Mouse (Mus musculus) MEL (cell line): ENCODE results near the gene Usp17lb.

Experiments used
- BHLHE40 ChIP-seq: IDR thresholded peaks from 2 replicates; pipeline ENCODE4 v1.6.1; 2012; ENCODE audit warnings: low read depth, mild to moderate bottlenecking, inconsistent platforms, low read length, improper control_type of control experiment, borderline replicate concordance
- CTCF ChIP-seq, 3 experiments: IDR thresholded peaks in 2 of 3; conservative IDR thresholded peaks in 1 of 3; 2 replicates each; pipeline ENCODE4 v1.5.1; 2011 to 2012; ENCODE audit warnings: low read length in 3 of 3, low read depth in 2 of 3, mild to moderate bottlenecking in 2 of 3, improper control_type of control experiment in 1 of 3, inconsistent platforms in 1 of 3, mixed read lengths in 1 of 3, moderate library complexity in 1 of 3; ENCODE audit not compliant: control insufficient read depth in 1 of 3, insufficient read depth in 1 of 3, poor library complexity in 1 of 3, severe bottlenecking in 1 of 3
- JUND ChIP-seq: IDR thresholded peaks from 2 replicates; pipeline ENCODE4 v1.6.1; 2011; ENCODE audit warnings: low read depth, mild to moderate bottlenecking, improper control_type of control experiment, low read length
- MAX ChIP-seq: IDR thresholded peaks from 2 replicates; pipeline ENCODE4 v1.6.1; 2011; ENCODE audit warnings: low read length, improper control_type of control experiment
- MYC ChIP-seq: IDR thresholded peaks from 2 replicates; pipeline ENCODE4 v1.6.1; 2011; ENCODE audit warnings: low read depth, mild to moderate bottlenecking, low read length, improper control_type of control experiment, moderate library complexity
- NELFE ChIP-seq: IDR thresholded peaks from 2 replicates; pipeline ENCODE4 v1.6.1; 2011; ENCODE audit warnings: low read depth, low read length, improper control_type of control experiment
- POLR2A ChIP-seq, 2 experiments: IDR thresholded peaks; 2 replicates each; pipeline ENCODE4 v1.6.1; 2011 to 2012; ENCODE audit warnings: low read length in 2 of 2, mild to moderate bottlenecking in 2 of 2, control low read depth in 1 of 2, improper control_type of control experiment in 1 of 2, low read depth in 1 of 2, moderate library complexity in 1 of 2; ENCODE audit not compliant: control insufficient read depth in 1 of 2, insufficient read depth in 1 of 2, poor library complexity in 1 of 2
- POLR2AphosphoS5 ChIP-seq: IDR thresholded peaks from 2 replicates; pipeline ENCODE4 v1.6.1; 2012; ENCODE audit warnings: low read depth, borderline replicate concordance, mild to moderate bottlenecking, inconsistent platforms, low read length, moderate library complexity, mixed read lengths
- RAD21 ChIP-seq: IDR thresholded peaks from 2 replicates; pipeline ENCODE4 v1.6.1; 2011; ENCODE audit warnings: mild to moderate bottlenecking, low read depth, low read length, improper control_type of control experiment
- SIN3A ChIP-seq: IDR thresholded peaks from 2 replicates; pipeline ENCODE4 v1.6.1; 2012; ENCODE audit warnings: low read length, improper control_type of control experiment, inconsistent platforms
- SMC3 ChIP-seq: IDR thresholded peaks from 2 replicates; pipeline ENCODE4 v1.6.1; 2011; ENCODE audit warnings: low read depth, low read length, improper control_type of control experiment
- TBP ChIP-seq: IDR thresholded peaks from 2 replicates; pipeline ENCODE4 v1.8.0; 2011; ENCODE audit warnings: low read depth, low read length, improper control_type of control experiment
- ZMIZ1 ChIP-seq: IDR thresholded peaks from 2 replicates; pipeline ENCODE4 v1.6.1; 2012; ENCODE audit warnings: low read depth, mild to moderate bottlenecking, inconsistent platforms, low read length, improper control_type of control experiment, moderate library complexity

GRCm38 (mm10) chr7:104877731-104878130 is 35.3 kb upstream of the Usp17lb start, which contains the start of gene Olfr665:
- TF ChIP-seq POLR2A (IDR thresholded peaks at IDR 0.05; ENCODE audit: control insufficient read depth in 1 of 2, insufficient read depth in 1 of 2, low read depth in 1 of 2, low read length in 2 of 2, poor library complexity in 1 of 2) = no peak
- no peak for TF ChIP-seq MAX
- no peak for TF ChIP-seq RAD21
- no peak for TF ChIP-seq CTCF (IDR thresholded peaks at IDR 0.05 in 2 of 3, conservative IDR thresholded peaks at IDR 0.05 in 1 of 3; ENCODE audit: control insufficient read depth in 1 of 3, insufficient read depth in 1 of 3, low read depth in 2 of 3, low read length in 3 of 3, poor library complexity in 1 of 3, severe bottlenecking in 1 of 3)
- TF ChIP-seq TBP = no peak
- TF ChIP-seq MYC = no peak
- TF ChIP-seq JUND = no peak
- no peak for TF ChIP-seq POLR2AphosphoS5
- TF ChIP-seq NELFE = no peak
- TF ChIP-seq SIN3A = no peak
- no peak for TF ChIP-seq BHLHE40
- TF ChIP-seq ZMIZ1 = no peak
- TF ChIP-seq SMC3 = no peak
